In the genomic region with DNA sequence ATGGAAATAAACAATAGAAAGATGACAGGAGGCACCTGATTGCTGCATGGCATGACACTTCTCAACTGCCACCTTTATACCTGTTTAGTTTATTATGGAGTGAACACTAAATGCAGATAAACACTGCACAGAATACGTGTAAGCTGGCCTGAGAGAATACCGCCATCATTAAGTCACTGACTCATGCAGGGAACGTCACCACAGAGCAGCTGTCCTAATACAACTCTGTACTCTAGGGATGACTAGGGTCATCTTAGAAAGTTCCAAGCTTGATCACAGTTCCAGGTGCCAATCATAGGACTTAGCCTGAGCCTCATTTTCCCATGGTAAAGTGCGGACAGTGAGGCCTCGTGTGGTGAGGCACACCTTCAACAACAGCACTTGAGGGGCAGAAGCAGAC, we compare ENCODE assay signal across 31 mouse cellular contexts.
"Had no signal": no experiment of that assay in that cellular context is flagged by ENCODE, and none has a peak within 500 bp of the region (broad histone marks: within the 10 kb centered on the region; RNA-seq: fewer than 3 reads in every experiment).

No protein-coding gene starts in this region.

- H3K4me3 ChIP-seq: limb, embryonic 10.5 days; limb, embryonic 12.5 days; limb, embryonic 13.5 days; limb, embryonic 15.5 days; liver, embryonic 12.5 days; liver, embryonic 13.5 days; liver, embryonic 15.5 days; lung, embryonic 15.5 days; megakaryocyte, embryonic 14.5 days; midbrain, embryonic 10.5 days; midbrain, embryonic 12.5 days; midbrain, embryonic 13.5 days; midbrain, embryonic 15.5 days; neural tube, embryonic 12.5 days; neural tube, embryonic 13.5 days had no signal

- H3K27me3 ChIP-seq: limb, embryonic 12.5 days; limb, embryonic 13.5 days; limb, embryonic 15.5 days; liver, embryonic 12.5 days; liver, embryonic 13.5 days; liver, embryonic 15.5 days; lung, embryonic 15.5 days; midbrain, embryonic 12.5 days; midbrain, embryonic 13.5 days; midbrain, embryonic 15.5 days; neural tube, embryonic 12.5 days; neural tube, embryonic 13.5 days had no signal

- H3K4me2 ChIP-seq: limb, embryonic 12.5 days; limb, embryonic 13.5 days; limb, embryonic 15.5 days; liver, embryonic 11.5 days; liver, embryonic 12.5 days; liver, embryonic 13.5 days; liver, embryonic 15.5 days; lung, embryonic 14.5 days; lung, embryonic 15.5 days; midbrain, embryonic 11.5 days; midbrain, embryonic 12.5 days; midbrain, embryonic 13.5 days; midbrain, embryonic 15.5 days; neural tube, embryonic 12.5 days; neural tube, embryonic 13.5 days had no signal

- ATAC-seq: liver, embryonic 12.5 days; lung, postnatal 0 days; midbrain, embryonic 13.5 days; midbrain, embryonic 15.5 days; midbrain, embryonic 16.5 days had no signal

- H3K9me3 ChIP-seq: limb, embryonic 10.5 days; limb, embryonic 12.5 days; limb, embryonic 13.5 days; limb, embryonic 15.5 days; liver, embryonic 12.5 days; liver, embryonic 13.5 days; liver, embryonic 15.5 days; lung, embryonic 15.5 days; megakaryocyte, embryonic 14.5 days; midbrain, embryonic 10.5 days; midbrain, embryonic 12.5 days; midbrain, embryonic 13.5 days; midbrain, embryonic 15.5 days; neural tube, embryonic 12.5 days; neural tube, embryonic 13.5 days had no signal

- H3K36me3 ChIP-seq: liver, embryonic 13.5 days; midbrain, embryonic 15.5 days had no signal

- H3K27ac ChIP-seq: limb, embryonic 10.5 days; limb, embryonic 12.5 days; limb, embryonic 13.5 days; limb, embryonic 15.5 days; liver, embryonic 12.5 days; liver, embryonic 13.5 days; liver, embryonic 14.5 days; liver, embryonic 15.5 days; lung, embryonic 15.5 days; midbrain, embryonic 10.5 days; midbrain, embryonic 12.5 days; midbrain, embryonic 13.5 days; midbrain, embryonic 15.5 days; neural tube, embryonic 12.5 days; neural tube, embryonic 13.5 days had no signal

- DNase-seq: left cerebral cortex, postnatal 4 days; liver; liver, embryonic 13.5 days; liver, postnatal 0 days; lung, adult 18-20 months; lung, adult 2 months; lung, embryonic 14.5 days; lung, postnatal 10 days; lung, postnatal 14 days; lung, postnatal 36 days; lung, postnatal 4 days; midbrain, embryonic 14.5 days had no signal

- H3K4me1 ChIP-seq: limb, embryonic 12.5 days; limb, embryonic 13.5 days; limb, embryonic 15.5 days; liver, embryonic 12.5 days; liver, embryonic 13.5 days; liver, embryonic 15.5 days; lung, embryonic 15.5 days; midbrain, embryonic 10.5 days; midbrain, embryonic 12.5 days; midbrain, embryonic 15.5 days; neural tube, embryonic 12.5 days; neural tube, embryonic 13.5 days had no signal

- H3K9ac ChIP-seq: limb, embryonic 12.5 days; limb, embryonic 13.5 days; limb, embryonic 15.5 days; liver, embryonic 12.5 days; liver, embryonic 13.5 days; liver, embryonic 14.5 days; liver, embryonic 15.5 days; liver, postnatal 0 days; lung, embryonic 14.5 days; lung, embryonic 15.5 days; midbrain, embryonic 12.5 days; midbrain, embryonic 13.5 days; midbrain, embryonic 15.5 days; neural tube, embryonic 12.5 days; neural tube, embryonic 13.5 days had no signal
